Mouse (Mus musculus) forebrain, postnatal 0 days (tissue): ENCODE data around the gene Pimreg. TPM values are rescaled to one million over a fixed set of nuclear protein-coding genes. Genes with fewer than 3 reads are reported as not detected.

ENCODE experiments used
- ATAC-seq: fragments of 200-750 bp; cut with Nextera tagmentation; 2 replicates; pipeline ENCODE4 v1.8.0; 2017; ENCODE audit warnings: mild to moderate bottlenecking, moderate library complexity
- DNase-seq: peaks from one replicate; pipeline ENCODE4 v3.0.0-alpha.2; 2015
- H3K27ac ChIP-seq: fragments of 300-500 bp; sonication (generic); 2 replicates; pipeline ENCODE4 v1.5.1; 2014; ENCODE audit warnings: low read depth, mild to moderate bottlenecking, antibody characterized with exemption, low read length, moderate library complexity, mixed read lengths
- H3K27me3 ChIP-seq: fragments of 300-500 bp; sonication (generic); 2 replicates; pipeline ENCODE4 v1.6.1; 2014; ENCODE audit warnings: mild to moderate bottlenecking, low read length, mixed read lengths; ENCODE audit not compliant: insufficient read depth
- H3K36me3 ChIP-seq: fragments of 300-500 bp; sonication (generic); 2 replicates; pipeline ENCODE4 v1.6.1; 2014; ENCODE audit warnings: mild to moderate bottlenecking, moderate library complexity; ENCODE audit not compliant: insufficient read depth
- H3K4me1 ChIP-seq: fragments of 300-500 bp; sonication (generic); 2 replicates; pipeline ENCODE4 v1.6.1; 2014; ENCODE audit warnings: antibody characterized with exemption; ENCODE audit not compliant: insufficient read depth
- H3K4me2 ChIP-seq: fragments of 300-500 bp; sonication (generic); 2 replicates; pipeline ENCODE4 v1.6.1; 2014; ENCODE audit warnings: low read depth, mild to moderate bottlenecking, moderate library complexity
- H3K4me3 ChIP-seq: fragments of 300-500 bp; sonication (generic); 2 replicates; pipeline ENCODE4 v1.5.1; 2014; ENCODE audit warnings: low read depth, low read length, mixed read lengths
- H3K9ac ChIP-seq: fragments of 300-500 bp; sonication (generic); 2 replicates; pipeline ENCODE4 v1.6.1; 2014; ENCODE audit warnings: mild to moderate bottlenecking
- H3K9me3 ChIP-seq: fragments of 300-500 bp; sonication (generic); 2 replicates; pipeline ENCODE4 v1.6.1; 2016; ENCODE audit warnings: low read length
- CTCF ChIP-seq: sonication (generic); IDR thresholded peaks from 2 replicates; pipeline ENCODE4 v1.5.1; 2016; ENCODE audit warnings: antibody characterized with exemption, control low read depth, low read depth
- WGBS: fragments of 180-500 bp; shearing (Covaris S2); extraction: QIAGEN DNeasy Blood & Tissue Kit; methylation state at CpG from one replicate; pipeline ENCODE4 v1.1.7; 2014; 5-methylcytosine and 5-hydroxymethylcytosine counted together
- polyA plus RNA-seq: library from polyadenylated mRNA; unstranded; fragments of >200 nt; fragmentation: Nextera tagmentation; extraction: Ambion mirVana; gene quantifications from 2 replicates; pipeline ENCODE4 v1.2.1, GENCODE M21; 2015
- total RNA-seq: library from RNA; depleted of rRNA; stranded (reverse); fragments of >200 nt; gene quantifications from 2 replicates; pipeline ENCODE4 v1.2.3, GENCODE M21; 2014

Gene Pimreg
- total and polyA plus RNA-seq, 2 experiments from 2014 or later = 14.9 to 20.6 TPM

DNA sequence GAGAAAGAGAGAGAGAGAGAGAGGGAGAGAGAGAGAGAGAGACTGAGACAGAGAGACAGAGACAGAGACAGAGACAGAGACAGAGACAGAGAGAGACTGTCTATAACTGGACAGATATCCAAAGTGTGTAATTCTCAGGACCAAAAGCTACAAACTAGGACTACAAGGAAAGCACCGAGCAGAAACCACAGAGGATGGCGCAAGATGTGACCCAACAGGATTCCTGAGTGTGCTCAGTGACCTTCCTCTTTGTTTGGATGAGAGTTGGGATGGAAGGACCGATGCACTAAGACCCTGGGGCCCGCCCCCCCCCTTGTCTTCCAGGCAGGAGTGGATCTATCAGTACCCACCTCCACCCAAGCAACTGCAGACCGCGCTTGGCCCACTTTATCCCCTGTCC lies 36.3 kb upstream of the Pimreg start:
- WGBS = 88% methylated on average over 6 of the region's 6 CpGs

GRCm38 (mm10) chr11:72010367-72010766 lies 31.5 kb upstream of the Pimreg start:
- no peak overlapping the region for H3K4me3 ChIP-seq
- H3K9me3 ChIP-seq = no peaks in the 10 kb centered on the region
- WGBS = 23% methylated on average over 5 of the region's 5 CpGs
- peak overlapping the region; percentile 2; the same call in 1 of the 2 replicates for H3K27ac ChIP-seq
- no peaks in the 10 kb centered on the region for H3K27me3 ChIP-seq
- ATAC-seq (no peak), DNase-seq (peak; percentile 64)
- no peak for TF ChIP-seq CTCF
- no peak overlapping the region for H3K4me2 ChIP-seq
- H3K9ac ChIP-seq = no peak overlapping the region
- no peaks in the 10 kb centered on the region for H3K36me3 ChIP-seq
- H3K4me1 ChIP-seq = peaks cover 15% of the 10 kb centered on the region

More for the DNA sequence above, 36.3 kb upstream of the Pimreg start:
- Histone ChIP-seq H3K4me1 (no peaks in the 10 kb centered on the region), H3K27ac (no peak overlapping the region), H3K36me3 (no peaks in the 10 kb centered on the region), H3K27me3 (no peaks in the 10 kb centered on the region), H3K9me3 (no peaks in the 10 kb centered on the region), H3K9ac (no peak overlapping the region), H3K4me3 (no peak overlapping the region), H3K4me2 (no peak overlapping the region)
- DNase-seq (no peak), ATAC-seq (no peak)
- no peak for TF ChIP-seq CTCF

DNA sequence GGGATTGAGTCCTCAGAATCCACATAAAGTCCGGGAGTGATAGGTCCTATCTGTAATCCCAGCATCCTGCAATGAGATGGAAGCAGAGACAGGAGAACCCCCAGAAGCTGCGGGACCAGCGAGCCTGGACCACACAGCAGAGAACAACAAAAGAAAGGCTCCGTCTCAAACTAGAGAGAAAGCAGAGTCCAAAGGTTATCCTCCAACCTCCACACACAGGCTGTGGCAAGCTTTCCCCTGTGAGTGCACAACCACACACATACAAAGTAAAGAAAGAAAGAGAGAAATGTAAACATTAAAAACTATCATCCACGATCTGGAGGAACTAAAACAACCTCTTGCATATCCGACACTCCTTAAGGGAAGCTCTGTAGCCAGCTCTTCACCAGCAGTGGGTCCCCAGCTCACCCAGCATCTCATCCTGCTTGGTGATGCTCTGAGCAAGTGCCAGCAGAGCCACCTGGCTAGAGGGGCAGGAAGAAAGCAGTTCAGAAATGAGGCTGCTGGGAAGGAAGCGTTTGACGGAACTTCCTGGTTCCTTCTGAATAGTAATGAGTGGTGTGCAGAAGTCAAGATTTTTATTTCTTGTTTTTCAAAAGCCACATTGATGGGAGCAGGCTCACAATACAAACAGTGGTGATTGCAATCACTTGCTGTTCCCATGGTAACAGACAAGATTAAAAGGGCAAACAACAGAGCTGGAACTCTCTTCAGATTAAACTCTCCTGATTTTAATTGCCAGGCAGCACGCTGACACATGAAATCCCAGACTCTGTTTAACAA lies 30.7 kb upstream of the Pimreg start:
- H3K27ac ChIP-seq = peak overlapping the region; percentile 67
- peaks cover 15% of the 10 kb centered on the region for H3K4me1 ChIP-seq
- no peak overlapping the region for H3K9ac ChIP-seq
- H3K27me3 ChIP-seq = no peaks in the 10 kb centered on the region
- 23% methylated on average over 9 of the region's 9 CpGs for WGBS
- ATAC-seq = peak; percentile 82
- peak overlapping the region; percentile 17; the same call in 1 of the 2 replicates for H3K4me2 ChIP-seq
- H3K4me3 ChIP-seq = no peak overlapping the region
- H3K36me3 ChIP-seq = no peaks in the 10 kb centered on the region
- H3K9me3 ChIP-seq = no peaks in the 10 kb centered on the region
- DNase-seq = peak; percentile 68
- TF ChIP-seq CTCF = no peak

- ATAC-seq = no peak
- no peak overlapping the region for H3K4me3 ChIP-seq
- peaks cover 17% of the 10 kb centered on the region for H3K4me1 ChIP-seq
- H3K9me3 ChIP-seq = no peaks in the 10 kb centered on the region
- no peak overlapping the region for H3K9ac ChIP-seq
- DNase-seq = no peak
- no peak for TF ChIP-seq CTCF
- WGBS = 27% methylated on average over 1 of the region's 1 CpGs
- no peaks in the 10 kb centered on the region for H3K27me3 ChIP-seq
- H3K36me3 ChIP-seq = no peaks in the 10 kb centered on the region
- H3K27ac ChIP-seq = peak overlapping the region; percentile 67
- no peak overlapping the region for H3K4me2 ChIP-seq
Observed at GRCm38 (mm10) chr11:72011955-72012354, 29.9 kb upstream of the Pimreg start.

DNA sequence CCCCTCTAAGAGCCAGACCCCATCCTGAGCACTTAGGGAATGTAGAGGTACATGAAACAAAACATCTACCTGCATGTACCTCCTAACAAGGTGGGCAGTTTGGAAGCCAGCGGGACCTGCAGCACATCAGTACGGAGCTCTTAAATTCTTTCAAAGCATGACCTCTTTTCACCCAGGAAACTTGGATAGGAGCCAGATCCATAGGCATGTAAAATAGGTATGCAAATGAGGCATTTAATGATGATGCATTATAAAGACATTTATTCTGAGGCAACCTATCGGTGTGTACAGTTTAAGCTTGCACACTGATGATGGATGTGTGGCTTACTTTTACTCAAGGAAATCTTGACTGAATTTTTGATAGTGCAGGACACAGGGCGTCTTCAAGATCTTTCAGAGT lies 27.2 kb upstream of the Pimreg start:
- ATAC-seq (no peak), DNase-seq (no peak)
- no peak overlapping the region for H3K27ac ChIP-seq
- no peak for TF ChIP-seq CTCF
- H3K27me3 ChIP-seq = no peaks in the 10 kb centered on the region
- no peak overlapping the region for H3K9ac ChIP-seq
- H3K4me3 ChIP-seq = no peak overlapping the region
- peaks cover 30% of the 10 kb centered on the region for H3K4me1 ChIP-seq
- 24% methylated on average over 4 of the region's 4 CpGs for WGBS
- no peak overlapping the region for H3K4me2 ChIP-seq
- no peaks in the 10 kb centered on the region for H3K9me3 ChIP-seq
- H3K36me3 ChIP-seq = no peaks in the 10 kb centered on the region

GRCm38 (mm10) chr11:72016518-72017252 lies 25.1 kb upstream of the Pimreg start:
- Histone ChIP-seq H3K27me3 (no peaks in the 10 kb centered on the region), H3K9ac (no peak overlapping the region), H3K4me3 (no peak overlapping the region), H3K4me2 (no peak overlapping the region), H3K4me1 (peaks cover 20% of the 10 kb centered on the region), H3K9me3 (no peaks in the 10 kb centered on the region), H3K27ac (peak overlapping the region; percentile 45; the same call in 1 of the 2 replicates), H3K36me3 (no peaks in the 10 kb centered on the region)
- TF ChIP-seq CTCF = no peak
- DNase-seq (peak; percentile 67), ATAC-seq (peak; percentile 65)
- WGBS = 65% methylated on average over 13 of the region's 13 CpGs

DNA sequence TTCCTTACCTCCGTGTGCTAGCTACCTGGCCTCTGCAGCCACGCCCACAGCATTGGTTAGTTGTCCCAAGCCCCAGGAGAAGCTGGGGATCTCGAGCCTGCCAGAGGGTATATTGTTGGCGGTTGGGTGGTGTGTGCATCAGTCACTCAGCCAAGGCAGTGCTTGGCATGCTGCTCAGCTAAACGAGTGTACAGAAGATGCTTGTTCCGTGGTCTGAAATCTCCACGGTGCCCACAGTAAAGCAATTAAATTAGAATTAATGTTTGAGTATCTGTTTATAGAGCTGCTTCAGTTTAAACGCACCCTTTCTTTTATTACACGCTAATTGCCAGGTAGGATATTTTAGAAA lies 24.6 kb upstream of the Pimreg start:
- ATAC-seq (peak; percentile 56; the same call in 1 of the 2 replicates), DNase-seq (peak; percentile 52)
- H3K27ac ChIP-seq = peak overlapping the region; percentile 45; the same call in 1 of the 2 replicates
- no peaks in the 10 kb centered on the region for H3K9me3 ChIP-seq
- H3K4me3 ChIP-seq = no peak overlapping the region
- 37% methylated on average over 9 of the region's 9 CpGs for WGBS
- H3K27me3 ChIP-seq = no peaks in the 10 kb centered on the region
- peaks cover 16% of the 10 kb centered on the region; the same call in 1 of the 2 replicates for H3K4me1 ChIP-seq
- H3K9ac ChIP-seq = no peak overlapping the region
- TF ChIP-seq CTCF = no peak
- no peaks in the 10 kb centered on the region for H3K36me3 ChIP-seq
- no peak overlapping the region for H3K4me2 ChIP-seq
